Mouse (Mus musculus): ENCODE data around the gene Hoxd8. TPM values are rescaled to one million over a fixed set of nuclear protein-coding genes. Genes with fewer than 3 reads are reported as not detected.

The Hoxd8 gene
- total RNA-seq, 1 experiment, result 1.2 TPM

DNA sequence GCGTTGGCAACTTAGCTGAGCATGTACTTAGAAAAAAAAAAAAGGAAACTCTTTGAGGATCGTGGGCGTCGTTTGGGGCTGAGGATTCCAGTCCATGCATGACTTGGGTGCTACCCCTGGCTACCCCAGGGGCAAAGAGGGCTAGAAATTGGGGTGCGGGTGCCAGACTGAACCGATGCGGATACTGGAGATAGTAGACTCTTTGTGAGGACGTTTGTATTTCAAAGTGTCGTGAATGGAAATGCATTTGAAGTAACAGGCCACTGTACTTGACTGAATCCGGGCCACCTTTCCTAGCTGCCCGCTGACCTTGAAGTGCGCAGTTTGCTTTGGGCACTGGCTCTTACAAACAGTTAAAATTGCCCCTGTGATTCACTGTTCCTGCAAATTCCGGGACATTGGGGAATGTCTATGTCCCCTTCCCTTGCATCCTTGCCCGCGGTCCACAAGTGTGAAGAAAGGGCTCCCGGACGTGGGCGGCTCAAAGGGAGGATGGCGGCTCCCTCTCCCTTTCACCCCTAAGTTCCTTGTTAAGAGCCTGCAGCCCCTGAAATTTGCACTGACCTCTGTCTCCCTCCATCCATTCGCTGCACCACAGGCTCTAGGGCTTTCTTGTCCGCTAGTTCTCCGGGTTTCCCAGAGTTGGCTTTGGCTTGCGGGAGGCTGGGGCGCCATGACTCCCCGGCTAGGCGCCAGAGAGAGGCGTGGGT, 17.3 kb upstream of the Hoxd8 start:
- TF ChIP-seq ZNF384 (IDR thresholded peaks at IDR 0.05; ENCODE audit: low read depth, low read length) (0 out of 2 replicates have a peak, but pooled peaks have one; percentile 6), ZC3H11A (IDR thresholded peaks at IDR 0.05; ENCODE audit: borderline replicate concordance, low read depth, low read length) (no peak)
- Histone ChIP-seq H3K9ac (ENCODE audit: insufficient read depth, low read depth, low read length, poor library complexity, severe bottlenecking) (no peak overlapping the region), H3K4me1 (ENCODE audit: control insufficient read depth in 2 of 2, insufficient read depth in 2 of 2, low read length in 2 of 2, poor library complexity in 1 of 2) (peaks cover 0 to 4% of the 10 kb centered on the region in 2 experiments; a peak in 1 of 4 replicates), H3K36me3 (ENCODE audit: control insufficient read depth, insufficient read depth, low read length, poor library complexity, severe bottlenecking) (no peaks in the 10 kb centered on the region), H3K27ac (ENCODE audit: insufficient read depth, low read depth, low read length, poor library complexity, severe bottlenecking) (no peak overlapping the region), H3K4me3 (ENCODE audit: insufficient read depth in 1 of 2, low read depth in 1 of 2, low read length in 2 of 2, poor library complexity in 1 of 2, severe bottlenecking in 1 of 2) (no peak overlapping the region), H3K9me3 (ENCODE audit: control insufficient read depth, insufficient read depth, low read depth, low read length) (no peaks in the 10 kb centered on the region)
- no peak for DNase-seq (ENCODE audit: low read depth, low spot score)
- in situ Hi-C loops (cut with MboI; ENCODE audit: low sequenced_read_pairs in 2 of 2, unreplicated experiment in 2 of 2), result loop anchor here (10.0 to 25.0 kb wide), 2 partner anchors 58 to 900 kb away; no protein-coding TSS in a partner anchor

DNA sequence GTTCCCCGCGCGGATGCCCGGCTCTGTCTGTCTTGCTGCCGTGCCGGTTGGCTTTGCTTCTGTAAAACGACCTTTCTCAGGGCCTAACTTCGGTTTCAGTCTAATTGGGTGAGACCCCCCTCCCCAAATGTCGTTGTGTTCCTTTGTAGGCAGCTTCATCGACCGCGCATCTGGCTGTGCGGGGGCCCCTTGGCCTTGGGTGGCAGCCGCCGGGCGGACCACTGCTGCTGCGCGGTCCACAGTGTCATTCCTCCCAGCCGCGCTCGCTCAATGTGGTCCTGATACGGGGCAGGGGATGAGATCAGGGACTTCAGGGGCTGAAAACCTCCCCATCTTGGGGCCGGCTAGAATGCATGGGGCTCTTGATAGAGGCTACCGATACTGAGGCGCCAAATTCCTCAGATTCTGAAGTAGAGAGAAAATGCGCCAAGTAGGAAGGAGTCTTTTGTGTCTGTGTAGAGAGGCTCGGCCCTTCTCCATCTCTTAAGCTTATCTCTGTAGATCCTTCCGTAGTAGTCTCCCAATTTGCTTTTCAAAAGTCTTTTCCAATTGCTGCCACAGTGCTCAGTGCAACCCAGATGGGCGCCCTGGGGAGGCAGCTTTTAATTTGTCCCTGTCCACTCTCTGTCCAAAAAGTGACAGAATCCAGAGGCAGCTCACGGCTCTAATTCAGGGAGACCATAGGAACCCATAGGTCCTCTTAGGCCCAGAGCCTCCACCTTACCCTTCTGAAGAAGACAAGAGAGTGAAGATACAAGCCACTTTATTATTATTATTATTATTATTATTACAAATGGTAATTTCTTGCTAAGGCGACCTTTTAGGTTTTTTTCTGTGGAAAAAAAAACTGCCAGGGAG, 16.5 kb upstream of the Hoxd8 start:
- Histone ChIP-seq H3K4me3 (ENCODE audit: insufficient read depth in 1 of 2, low read depth in 1 of 2, low read length in 2 of 2, poor library complexity in 1 of 2, severe bottlenecking in 1 of 2) (no peak overlapping the region), H3K4me1 (ENCODE audit: control insufficient read depth in 2 of 2, insufficient read depth in 2 of 2, low read length in 2 of 2, poor library complexity in 1 of 2) (peaks cover 0 to 1% of the 10 kb centered on the region in 2 experiments; a peak in 1 of 4 replicates), H3K9ac (ENCODE audit: insufficient read depth, low read depth, low read length, poor library complexity, severe bottlenecking) (no peak overlapping the region), H3K36me3 (ENCODE audit: control insufficient read depth, insufficient read depth, low read length, poor library complexity, severe bottlenecking) (no peaks in the 10 kb centered on the region), H3K27ac (ENCODE audit: insufficient read depth, low read depth, low read length, poor library complexity, severe bottlenecking) (no peak overlapping the region), H3K9me3 (ENCODE audit: control insufficient read depth, insufficient read depth, low read depth, low read length) (no peaks in the 10 kb centered on the region)
- in situ Hi-C loops (cut with MboI; ENCODE audit: low sequenced_read_pairs in 2 of 2, unreplicated experiment in 2 of 2), result loop anchor here (10.0 to 25.0 kb wide), 2 partner anchors 57 to 899 kb away; no protein-coding TSS in a partner anchor
- TF ChIP-seq ZC3H11A (IDR thresholded peaks at IDR 0.05; ENCODE audit: borderline replicate concordance, low read depth, low read length) (no peak), CHD2 (IDR thresholded peaks at IDR 0.05; ENCODE audit: low read depth, low read length) (no peak), HCFC1 (IDR thresholded peaks at IDR 0.05; ENCODE audit: borderline replicate concordance, insufficient read depth, low read length) (no peak), MAFK (IDR thresholded peaks at IDR 0.05; ENCODE audit: insufficient read depth, low read depth, low read length) (no peak), ZNF384 (IDR thresholded peaks at IDR 0.05; ENCODE audit: low read depth, low read length) (no peak)
- no peak for DNase-seq (ENCODE audit: low read depth, low spot score)

DNA sequence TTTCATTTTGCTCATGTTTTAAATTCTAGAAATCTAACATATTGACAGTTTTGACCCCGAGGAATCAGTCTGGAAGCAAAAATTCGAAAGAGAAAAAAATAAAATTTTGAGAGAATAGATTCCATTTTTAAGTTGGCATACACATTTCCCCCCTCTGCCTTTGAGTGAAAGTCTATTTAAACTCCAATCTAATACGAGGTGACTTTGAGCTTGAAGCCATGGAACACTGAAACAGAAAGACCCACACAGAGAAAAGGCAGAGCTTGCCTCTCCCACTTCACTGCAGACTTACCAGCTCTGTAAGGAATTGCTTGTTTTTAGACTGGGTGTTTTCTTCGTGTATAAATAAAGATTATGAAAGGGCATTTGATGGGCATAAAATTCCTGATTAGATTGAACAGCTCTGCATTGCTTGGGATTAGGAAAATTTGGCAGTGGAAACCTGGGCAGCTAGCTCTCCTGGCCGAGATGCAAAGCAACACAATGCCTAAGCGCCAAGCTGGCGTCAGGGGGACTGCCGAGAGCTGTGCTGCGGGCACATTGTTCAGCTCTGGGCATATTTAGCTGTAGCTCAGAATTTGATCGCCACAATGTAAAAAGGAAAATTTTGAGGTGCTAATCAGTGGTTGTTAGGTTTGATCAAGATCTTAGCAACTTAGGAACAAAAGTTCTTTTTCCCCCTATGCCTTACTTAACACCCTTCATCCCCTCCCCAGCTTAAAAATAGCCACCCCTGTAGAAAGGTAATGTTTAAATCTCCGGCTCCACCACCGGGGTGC, 15.4 kb upstream of the Hoxd8 start:
- Histone ChIP-seq H3K4me3 (ENCODE audit: insufficient read depth in 1 of 2, low read depth in 1 of 2, low read length in 2 of 2, poor library complexity in 1 of 2, severe bottlenecking in 1 of 2) (no peak overlapping the region), H3K4me1 (ENCODE audit: control insufficient read depth in 2 of 2, insufficient read depth in 2 of 2, low read length in 2 of 2, poor library complexity in 1 of 2) (peaks cover 0 to 1% of the 10 kb centered on the region in 2 experiments; a peak in 1 of 4 replicates), H3K9ac (ENCODE audit: insufficient read depth, low read depth, low read length, poor library complexity, severe bottlenecking) (no peak overlapping the region), H3K36me3 (ENCODE audit: control insufficient read depth, insufficient read depth, low read length, poor library complexity, severe bottlenecking) (no peaks in the 10 kb centered on the region), H3K9me3 (ENCODE audit: control insufficient read depth, insufficient read depth, low read depth, low read length) (no peaks in the 10 kb centered on the region), H3K27ac (ENCODE audit: insufficient read depth, low read depth, low read length, poor library complexity, severe bottlenecking) (no peak overlapping the region)
- no peak for TF ChIP-seq MAFK (IDR thresholded peaks at IDR 0.05; ENCODE audit: insufficient read depth, low read depth, low read length)
- TF ChIP-seq ZNF384 (IDR thresholded peaks at IDR 0.05; ENCODE audit: low read depth, low read length), result no peak
- no peak for TF ChIP-seq CHD2 (IDR thresholded peaks at IDR 0.05; ENCODE audit: low read depth, low read length)
- no peak for TF ChIP-seq HCFC1 (IDR thresholded peaks at IDR 0.05; ENCODE audit: borderline replicate concordance, insufficient read depth, low read length)
- no peak for TF ChIP-seq ZC3H11A (IDR thresholded peaks at IDR 0.05; ENCODE audit: borderline replicate concordance, low read depth, low read length)
- in situ Hi-C loops (cut with MboI; ENCODE audit: low sequenced_read_pairs in 2 of 2, unreplicated experiment in 2 of 2), result loop anchor here (10.0 to 25.0 kb wide), 2 partner anchors 56 to 898 kb away; no protein-coding TSS in a partner anchor
- DNase-seq (ENCODE audit: low read depth, low spot score), result no peak

DNA sequence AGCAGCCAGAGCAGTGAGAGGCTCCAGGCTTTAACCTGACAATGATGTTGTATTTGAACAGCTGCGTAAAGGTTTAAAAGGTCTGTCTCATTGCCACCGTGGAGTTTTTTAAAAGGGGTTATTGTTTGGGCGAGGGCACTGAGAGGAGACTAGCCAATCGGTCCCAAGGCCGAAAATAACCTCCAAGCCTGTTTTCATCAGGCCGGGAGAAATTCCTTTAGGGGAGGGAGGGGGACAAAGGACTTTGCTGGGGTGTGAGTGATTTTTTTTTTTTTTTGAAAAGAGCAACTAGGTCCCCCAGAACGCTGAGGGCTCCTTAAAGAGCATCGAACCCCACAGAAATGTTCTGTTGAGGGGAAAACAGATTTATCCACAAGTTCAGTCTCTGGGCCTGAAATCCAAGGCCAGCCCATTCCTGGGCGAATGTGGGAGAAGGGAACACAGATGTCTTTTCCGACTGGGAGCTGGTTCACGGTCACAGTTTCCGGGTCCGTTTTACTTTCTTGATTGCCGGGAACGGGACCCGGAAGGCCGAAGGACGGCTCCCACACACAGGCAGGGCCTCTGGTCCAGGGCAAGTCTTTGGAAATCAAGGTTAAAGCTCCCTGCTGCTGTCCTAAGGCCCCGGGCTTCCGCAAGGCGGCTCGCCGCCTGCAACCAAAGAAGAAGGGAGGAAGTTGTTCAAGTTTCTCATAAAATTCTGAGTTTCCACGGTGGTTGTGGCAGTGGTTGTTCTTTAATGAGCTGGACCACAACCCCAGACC, 14.7 kb upstream of the Hoxd8 start:
- TF ChIP-seq ZNF384 (IDR thresholded peaks at IDR 0.05; ENCODE audit: low read depth, low read length) (peak; percentile 34; the same call in 1 of the 2 replicates), CHD2 (IDR thresholded peaks at IDR 0.05; ENCODE audit: low read depth, low read length) (no peak), ZC3H11A (IDR thresholded peaks at IDR 0.05; ENCODE audit: borderline replicate concordance, low read depth, low read length) (no peak)
- H3K9me3 ChIP-seq (ENCODE audit: control insufficient read depth, insufficient read depth, low read depth, low read length), result no peaks in the 10 kb centered on the region
- H3K36me3 ChIP-seq (ENCODE audit: control insufficient read depth, insufficient read depth, low read length, poor library complexity, severe bottlenecking), result no peaks in the 10 kb centered on the region
- H3K27ac ChIP-seq (ENCODE audit: insufficient read depth, low read depth, low read length, poor library complexity, severe bottlenecking), result no peak overlapping the region
- no peak overlapping the region for H3K4me3 ChIP-seq (ENCODE audit: insufficient read depth in 1 of 2, low read depth in 1 of 2, low read length in 2 of 2, poor library complexity in 1 of 2, severe bottlenecking in 1 of 2)
- H3K4me1 ChIP-seq (ENCODE audit: control insufficient read depth in 2 of 2, insufficient read depth in 2 of 2, low read length in 2 of 2, poor library complexity in 1 of 2), result peaks cover 0 to 1% of the 10 kb centered on the region in 2 experiments; a peak in 1 of 4 replicates
- in situ Hi-C loops (cut with MboI; ENCODE audit: low sequenced_read_pairs in 2 of 2, unreplicated experiment in 2 of 2), result loop anchor here (5.0 to 25.0 kb wide), 3 partner anchors 48 to 898 kb away; no protein-coding TSS in a partner anchor
- DNase-seq (ENCODE audit: low read depth, low spot score), result no peak
- no peak overlapping the region for H3K9ac ChIP-seq (ENCODE audit: insufficient read depth, low read depth, low read length, poor library complexity, severe bottlenecking)

Data from ES-E14 (cell line).